Mouse (Mus musculus): ENCODE measurements around the gene Sema6d.

DNA sequence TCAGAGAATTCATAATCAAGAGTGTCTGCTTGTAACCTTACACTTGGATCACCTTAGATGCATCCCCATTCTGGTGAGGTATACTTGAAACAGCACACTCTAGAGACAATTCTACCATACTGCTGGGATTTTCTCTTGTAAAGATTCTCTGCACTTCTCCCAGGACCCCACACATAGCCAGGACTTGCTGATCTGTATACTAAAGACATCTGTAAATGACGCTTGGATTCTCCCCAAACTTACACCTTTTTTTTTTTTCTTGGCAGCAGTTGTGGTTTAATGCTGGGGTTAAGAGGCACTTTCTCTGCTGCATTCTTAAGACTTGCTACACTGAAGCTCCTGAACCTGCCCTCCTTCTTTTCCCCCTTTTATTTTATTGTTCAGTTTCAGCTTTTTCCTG is 68.4 kb downstream of the Sema6d start:
- no peak for TF ChIP-seq TAL1 (IDR thresholded peaks at IDR 0.05; ENCODE audit: low read length)
- no peak for TF ChIP-seq GATA1 (IDR thresholded peaks at IDR 0.05; ENCODE audit: low read length)

Measured in erythroblast, embryonic 14.5 days (primary cell).